Mouse (Mus musculus): Measurements from ENCODE around the gene Arap2. TPM values are rescaled to one million over a fixed set of nuclear protein-coding genes. Genes with fewer than 3 reads are reported as not detected.

The Arap2 gene
- polyA plus RNA-seq, 1 experiment from 2014 or later = 2.8 TPM

DNA sequence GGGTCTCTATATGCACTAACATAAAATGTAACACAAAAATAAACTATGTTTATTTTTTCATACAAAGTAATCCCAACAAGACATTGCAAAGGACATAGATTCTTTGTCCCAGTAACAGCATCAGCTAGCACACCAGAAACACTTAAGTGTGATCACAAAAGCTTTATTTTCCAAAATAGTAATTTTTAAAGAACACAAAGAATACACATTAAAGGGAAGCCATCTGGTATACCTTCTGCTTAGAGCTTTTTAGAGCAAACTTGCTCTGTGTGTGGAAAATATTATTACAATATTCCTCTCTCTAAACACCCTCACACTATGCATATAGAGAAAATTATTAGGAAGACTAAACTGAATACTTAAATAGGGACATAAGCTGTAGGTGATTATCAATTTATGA lies 100.6 kb downstream of the Arap2 start:
- no peak for ATAC-seq
- H3K27me3 ChIP-seq (replicated peaks) = no peaks in the 10 kb centered on the region

DNA sequence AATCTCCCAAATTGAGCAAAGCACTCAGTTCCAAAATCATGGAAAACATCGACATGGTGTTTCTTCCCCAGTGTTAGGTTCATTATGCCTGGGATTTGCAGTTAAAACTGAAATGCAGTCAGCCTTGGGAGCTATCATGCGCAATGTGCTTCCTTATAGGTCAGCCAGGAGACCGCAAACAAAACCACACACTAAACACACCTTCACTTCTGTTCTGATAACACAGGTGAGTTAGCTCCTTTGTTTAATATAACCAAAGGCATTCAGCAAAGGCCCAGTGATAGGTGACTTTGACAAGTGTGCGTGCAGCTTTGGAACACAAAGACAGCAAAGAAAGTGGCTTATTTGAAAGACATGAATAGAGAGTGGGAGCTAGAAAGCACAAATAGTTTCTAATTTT lies 101.1 kb downstream of the Arap2 start:
- WGBS (ENCODE audit: insufficient replicate concordance) = 67% methylated on average over 4 of the region's 4 CpGs

More for the DNA sequence above, 100.6 kb downstream of the Arap2 start:
- Histone ChIP-seq H3K9ac (no peak overlapping the region), H3K27ac (no peak overlapping the region), H3K36me3 (no peaks in the 10 kb centered on the region), H3K4me2 (no peak overlapping the region), H3K9me3 (replicated peaks) (no peaks in the 10 kb centered on the region), H3K4me1 (no peaks in the 10 kb centered on the region), H3K4me3 (no peak overlapping the region)

DNA sequence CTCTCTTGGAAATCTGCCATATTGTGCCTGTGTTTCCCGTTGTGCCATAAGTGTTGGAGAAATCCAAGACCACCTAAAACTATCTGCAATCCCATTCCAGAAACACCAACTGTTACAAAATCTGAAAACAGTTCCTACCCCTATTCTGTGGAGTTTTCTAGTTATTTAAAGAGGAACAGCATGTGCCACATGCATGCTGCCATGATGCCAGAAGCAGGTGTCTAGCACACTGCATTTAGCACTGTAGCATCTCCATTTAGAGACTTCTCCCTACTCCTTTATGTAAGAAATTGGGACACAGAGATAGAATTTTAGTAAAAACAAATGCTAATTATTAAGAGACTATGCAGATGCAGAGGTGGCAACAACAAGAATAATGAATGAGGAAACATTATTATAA lies 102.8 kb downstream of the Arap2 start:
- H3K4me2 ChIP-seq = no peak overlapping the region
- no peak overlapping the region for H3K9ac ChIP-seq
- H3K4me1 ChIP-seq = no peaks in the 10 kb centered on the region
- no peaks in the 10 kb centered on the region for H3K27me3 ChIP-seq (replicated peaks)
- H3K27ac ChIP-seq = no peak overlapping the region
- H3K9me3 ChIP-seq (replicated peaks) = no peaks in the 10 kb centered on the region
- ATAC-seq = no peak
- H3K36me3 ChIP-seq = no peaks in the 10 kb centered on the region
- 62% methylated on average over 1 of the region's 1 CpGs for WGBS (ENCODE audit: insufficient replicate concordance)
- H3K4me3 ChIP-seq = no peak overlapping the region

More for the DNA sequence above, 101.1 kb downstream of the Arap2 start:
- no peak overlapping the region for H3K4me2 ChIP-seq
- no peak for ATAC-seq
- no peaks in the 10 kb centered on the region for H3K27me3 ChIP-seq (replicated peaks)
- no peak overlapping the region for H3K4me3 ChIP-seq
- no peaks in the 10 kb centered on the region for H3K36me3 ChIP-seq
- no peak overlapping the region for H3K9ac ChIP-seq
- H3K27ac ChIP-seq = no peak overlapping the region
- no peaks in the 10 kb centered on the region for H3K9me3 ChIP-seq (replicated peaks)
- no peaks in the 10 kb centered on the region for H3K4me1 ChIP-seq

DNA sequence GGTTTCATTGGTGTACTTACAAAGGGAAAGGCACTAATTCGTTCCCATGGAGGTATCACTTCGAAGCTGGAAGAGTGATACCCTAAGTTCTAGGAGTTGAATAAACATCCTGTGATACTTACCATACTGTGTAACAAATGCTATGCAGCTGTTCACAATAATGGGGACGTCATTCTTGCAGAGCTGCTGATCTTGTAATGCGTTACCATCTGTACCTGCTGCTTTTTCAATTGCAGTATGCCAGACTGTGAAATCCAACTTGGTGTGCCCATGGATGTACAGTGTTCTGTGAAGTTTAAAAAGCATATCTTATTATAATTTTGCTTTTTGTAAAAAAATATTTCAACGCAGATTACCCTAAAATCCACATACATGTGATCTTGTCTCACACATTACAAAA lies 112.0 kb downstream of the Arap2 start:
- ATAC-seq = no peak
- 69% methylated on average over 5 of the region's 5 CpGs for WGBS (ENCODE audit: insufficient replicate concordance)
- no peaks in the 10 kb centered on the region for H3K36me3 ChIP-seq
- no peak overlapping the region for H3K27ac ChIP-seq
- H3K4me1 ChIP-seq = no peaks in the 10 kb centered on the region
- H3K9ac ChIP-seq = no peak overlapping the region
- H3K4me3 ChIP-seq = no peak overlapping the region
- H3K4me2 ChIP-seq = no peak overlapping the region
- H3K9me3 ChIP-seq (replicated peaks) = no peaks in the 10 kb centered on the region
- H3K27me3 ChIP-seq (replicated peaks) = no peaks in the 10 kb centered on the region

DNA sequence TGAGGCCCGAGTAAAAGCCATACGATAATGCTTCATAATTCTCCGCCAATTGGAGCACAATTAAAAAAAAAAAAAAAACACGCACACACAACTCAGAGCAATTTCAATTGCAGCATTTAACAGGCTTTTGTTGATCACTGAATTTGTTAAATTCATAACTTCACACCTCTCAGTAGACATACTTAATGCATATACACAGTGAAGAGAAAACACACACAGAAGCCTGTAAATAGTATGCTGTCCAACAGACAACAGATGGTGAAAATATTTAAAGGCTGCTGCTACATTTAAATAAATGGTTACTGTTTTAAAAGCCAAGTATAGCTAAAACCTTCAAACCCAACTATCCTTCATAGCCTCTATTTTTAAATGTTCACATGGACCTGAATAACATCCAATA lies 123.6 kb downstream of the Arap2 start:
- WGBS (ENCODE audit: insufficient replicate concordance) = 86% methylated on average over 4 of the region's 4 CpGs
- Histone ChIP-seq H3K9ac (no peak overlapping the region), H3K27ac (no peak overlapping the region), H3K4me2 (no peak overlapping the region), H3K9me3 (replicated peaks) (no peaks in the 10 kb centered on the region), H3K4me1 (no peaks in the 10 kb centered on the region), H3K36me3 (no peaks in the 10 kb centered on the region), H3K27me3 (replicated peaks) (no peaks in the 10 kb centered on the region), H3K4me3 (no peak overlapping the region)
- no peak for ATAC-seq

DNA sequence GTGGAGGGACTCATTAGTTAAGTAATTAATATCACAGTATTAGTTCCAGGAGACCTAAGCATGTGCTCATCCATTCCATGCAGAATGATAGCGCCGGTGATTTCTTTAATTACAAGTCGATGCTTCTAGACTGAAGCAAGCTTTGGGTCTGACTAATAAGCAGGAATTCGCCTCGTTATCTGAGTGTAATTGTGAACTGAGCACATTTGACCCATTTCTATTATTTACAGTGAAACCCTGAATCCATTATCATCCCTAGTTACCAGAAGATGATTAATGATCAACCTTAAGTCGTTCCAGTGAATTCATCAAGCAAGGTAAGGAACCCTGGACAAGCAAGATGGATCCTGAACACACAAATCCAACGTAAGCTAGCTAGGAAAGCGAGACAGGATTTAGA lies 125.5 kb downstream of the Arap2 start:
- no peak for ATAC-seq
- WGBS (ENCODE audit: insufficient replicate concordance) = 70% methylated on average over 8 of the region's 8 CpGs
- Histone ChIP-seq H3K9ac (no peak overlapping the region), H3K36me3 (no peaks in the 10 kb centered on the region), H3K27ac (no peak overlapping the region), H3K4me3 (no peak overlapping the region), H3K4me2 (no peak overlapping the region), H3K4me1 (no peaks in the 10 kb centered on the region), H3K9me3 (replicated peaks) (no peaks in the 10 kb centered on the region), H3K27me3 (replicated peaks) (no peaks in the 10 kb centered on the region)

DNA sequence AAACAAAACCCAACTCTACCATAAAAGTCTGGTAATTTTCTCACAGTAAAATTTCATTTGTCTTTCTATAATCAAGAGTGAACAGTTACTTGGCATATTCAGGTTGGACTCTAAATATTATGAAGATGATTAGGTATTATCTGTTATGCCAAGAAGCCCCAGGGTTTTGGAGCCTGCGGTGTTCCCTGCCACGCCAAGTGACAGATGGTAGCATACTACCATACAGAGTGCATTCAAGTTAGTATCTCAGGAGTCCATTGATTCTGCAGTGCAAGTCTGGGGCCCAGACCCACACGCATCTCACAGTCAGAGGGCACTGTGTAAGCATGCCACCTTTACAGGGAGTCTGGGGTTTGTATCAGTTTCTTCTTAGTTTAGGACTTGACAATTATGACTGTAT lies 129.6 kb downstream of the Arap2 start:
- WGBS (ENCODE audit: insufficient replicate concordance) = 82% methylated on average over 3 of the region's 3 CpGs
- Histone ChIP-seq H3K4me2 (no peak overlapping the region), H3K4me3 (no peak overlapping the region), H3K36me3 (no peaks in the 10 kb centered on the region), H3K9me3 (replicated peaks) (no peaks in the 10 kb centered on the region), H3K27ac (no peak overlapping the region), H3K27me3 (replicated peaks) (no peaks in the 10 kb centered on the region), H3K9ac (no peak overlapping the region), H3K4me1 (no peaks in the 10 kb centered on the region)
- ATAC-seq = no peak

DNA sequence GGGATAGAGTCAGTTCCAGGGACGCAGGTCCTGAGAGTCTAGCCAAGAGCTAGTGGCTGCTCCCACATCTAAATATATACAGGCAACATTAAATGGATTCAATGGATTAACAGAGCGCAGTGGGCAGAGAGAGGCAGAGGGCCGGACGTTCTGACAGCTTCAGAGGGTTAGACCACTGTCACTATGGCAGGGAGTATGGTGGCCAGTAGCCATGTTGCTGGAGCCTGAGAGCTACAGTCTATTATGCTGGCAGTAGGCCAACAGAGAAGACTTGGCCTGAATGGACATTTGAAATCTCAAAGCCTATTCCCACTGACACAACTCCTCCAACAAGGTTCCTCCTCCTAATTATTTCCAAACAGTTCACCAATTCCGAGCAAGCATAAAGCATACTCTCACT lies 137.1 kb downstream of the Arap2 start:
- 75% methylated on average over 5 of the region's 5 CpGs for WGBS (ENCODE audit: insufficient replicate concordance)
- no peaks in the 10 kb centered on the region for H3K4me1 ChIP-seq
- no peak overlapping the region for H3K9ac ChIP-seq
- no peak overlapping the region for H3K27ac ChIP-seq
- H3K9me3 ChIP-seq (replicated peaks) = no peaks in the 10 kb centered on the region
- no peak overlapping the region for H3K4me3 ChIP-seq
- H3K27me3 ChIP-seq (replicated peaks) = no peaks in the 10 kb centered on the region
- no peaks in the 10 kb centered on the region for H3K36me3 ChIP-seq
- no peak for ATAC-seq
- no peak overlapping the region for H3K4me2 ChIP-seq

DNA sequence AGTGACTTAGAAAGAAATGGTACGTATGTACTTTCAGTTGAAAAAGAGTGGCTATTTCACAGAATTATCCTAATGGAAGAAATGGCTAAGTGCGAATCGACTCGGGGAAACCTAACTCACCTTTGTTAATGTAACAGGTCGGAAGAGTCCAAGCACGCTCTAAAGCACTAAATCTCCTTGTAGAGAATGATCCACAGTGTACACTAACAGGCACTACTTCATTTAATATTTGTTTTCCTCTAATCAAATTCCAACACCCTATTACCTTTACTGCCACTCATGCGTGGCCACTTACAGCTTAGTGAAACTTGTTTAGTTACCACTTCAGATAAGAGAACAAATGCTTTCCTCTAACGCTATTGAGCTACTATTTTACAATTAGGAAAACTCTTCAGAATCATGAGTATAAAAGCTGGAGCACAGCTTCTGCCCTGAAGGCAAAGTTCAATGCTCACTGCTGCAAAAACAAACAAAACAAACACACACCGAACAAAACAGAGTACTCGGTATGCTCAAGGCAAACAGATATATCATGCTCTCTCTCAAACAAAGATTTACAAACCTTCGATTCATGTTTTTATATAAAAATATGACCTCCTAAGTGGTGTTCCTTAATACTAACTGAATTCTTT lies 143.0 kb downstream of the Arap2 start:
- H3K9ac ChIP-seq = no peak overlapping the region
- WGBS (ENCODE audit: insufficient replicate concordance) = 78% methylated on average over 11 of the region's 11 CpGs
- H3K4me2 ChIP-seq = no peak overlapping the region
- H3K4me1 ChIP-seq = no peaks in the 10 kb centered on the region
- no peaks in the 10 kb centered on the region for H3K36me3 ChIP-seq
- H3K9me3 ChIP-seq (replicated peaks) = no peaks in the 10 kb centered on the region
- H3K4me3 ChIP-seq = no peak overlapping the region
- H3K27ac ChIP-seq = no peak overlapping the region
- no peak for ATAC-seq
- no peaks in the 10 kb centered on the region for H3K27me3 ChIP-seq (replicated peaks)

DNA sequence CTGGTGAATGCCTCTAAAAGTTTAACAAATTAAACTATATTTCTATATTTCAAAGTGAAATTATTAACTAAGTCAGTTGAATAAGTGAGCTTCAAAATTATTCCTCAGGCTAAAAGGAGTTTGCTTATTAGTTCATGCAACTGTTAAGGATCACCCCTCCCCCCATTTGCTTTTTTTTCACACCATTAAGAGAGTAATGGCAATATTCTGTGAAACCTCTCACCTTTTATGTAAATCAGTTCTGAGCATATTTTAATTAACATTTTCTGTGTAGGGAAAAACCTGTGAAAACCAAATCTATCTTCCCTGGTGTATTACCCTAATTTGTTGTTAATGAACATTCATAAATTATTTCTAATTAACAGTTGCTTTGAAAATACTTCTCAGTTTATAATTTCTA lies 147.7 kb downstream of the Arap2 start:
- ATAC-seq = no peak
- Histone ChIP-seq H3K4me3 (no peak overlapping the region), H3K27ac (no peak overlapping the region), H3K4me1 (no peaks in the 10 kb centered on the region), H3K9ac (no peak overlapping the region), H3K27me3 (replicated peaks) (no peaks in the 10 kb centered on the region), H3K4me2 (no peak overlapping the region), H3K36me3 (no peaks in the 10 kb centered on the region), H3K9me3 (replicated peaks) (no peaks in the 10 kb centered on the region)

DNA sequence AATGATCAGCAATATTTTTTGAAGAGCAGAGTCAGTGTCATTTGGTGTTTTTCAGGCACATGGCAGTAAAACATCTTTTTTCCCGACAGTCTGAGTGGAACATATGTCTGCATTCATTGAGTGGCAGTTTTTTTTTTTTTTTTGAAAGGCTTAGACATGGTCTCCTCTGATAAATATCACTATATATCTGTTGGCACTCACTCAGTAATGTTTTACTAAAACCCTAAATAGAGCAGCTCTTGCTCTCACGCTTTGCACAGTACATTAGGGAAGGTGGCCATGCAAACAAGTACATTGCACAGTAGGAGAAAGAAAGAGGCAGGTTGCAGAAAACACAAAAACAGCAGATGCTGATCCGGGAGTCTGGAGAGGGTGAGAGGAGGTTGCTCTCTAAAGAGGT lies 154.0 kb downstream of the Arap2 start:
- Histone ChIP-seq H3K36me3 (no peaks in the 10 kb centered on the region), H3K27ac (no peak overlapping the region), H3K4me3 (no peak overlapping the region), H3K9ac (no peak overlapping the region), H3K4me1 (no peaks in the 10 kb centered on the region), H3K27me3 (replicated peaks) (no peaks in the 10 kb centered on the region), H3K4me2 (no peak overlapping the region), H3K9me3 (replicated peaks) (no peaks in the 10 kb centered on the region)
- 67% methylated on average over 3 of the region's 3 CpGs for WGBS (ENCODE audit: insufficient replicate concordance)
- no peak for ATAC-seq

DNA sequence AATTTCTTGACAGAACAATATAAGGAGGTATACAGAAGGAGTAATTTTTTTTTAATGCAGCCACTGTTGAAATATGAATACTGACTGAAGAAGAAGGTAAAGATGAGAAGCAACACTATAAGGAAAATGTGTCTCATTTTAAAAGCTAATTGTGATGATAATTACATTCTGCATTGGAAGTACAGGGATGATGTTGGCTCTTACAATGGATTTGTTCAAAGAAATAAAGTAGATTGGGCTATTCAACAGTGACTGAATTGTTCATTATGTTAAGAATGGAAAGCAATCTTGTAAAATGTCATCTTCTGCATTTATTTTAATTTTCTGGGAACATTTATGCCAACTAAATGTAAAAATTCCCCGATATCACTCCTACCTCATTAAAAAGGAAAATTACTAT lies 178.6 kb downstream of the Arap2 start:
- Histone ChIP-seq H3K27ac (no peak overlapping the region), H3K4me1 (no peaks in the 10 kb centered on the region), H3K36me3 (no peaks in the 10 kb centered on the region), H3K9ac (no peak overlapping the region), H3K4me3 (no peak overlapping the region), H3K27me3 (replicated peaks) (no peaks in the 10 kb centered on the region), H3K4me2 (no peak overlapping the region), H3K9me3 (replicated peaks) (no peaks in the 10 kb centered on the region)
- ATAC-seq = no peak
- WGBS (ENCODE audit: insufficient replicate concordance) = 70% methylated on average over 1 of the region's 1 CpGs

DNA sequence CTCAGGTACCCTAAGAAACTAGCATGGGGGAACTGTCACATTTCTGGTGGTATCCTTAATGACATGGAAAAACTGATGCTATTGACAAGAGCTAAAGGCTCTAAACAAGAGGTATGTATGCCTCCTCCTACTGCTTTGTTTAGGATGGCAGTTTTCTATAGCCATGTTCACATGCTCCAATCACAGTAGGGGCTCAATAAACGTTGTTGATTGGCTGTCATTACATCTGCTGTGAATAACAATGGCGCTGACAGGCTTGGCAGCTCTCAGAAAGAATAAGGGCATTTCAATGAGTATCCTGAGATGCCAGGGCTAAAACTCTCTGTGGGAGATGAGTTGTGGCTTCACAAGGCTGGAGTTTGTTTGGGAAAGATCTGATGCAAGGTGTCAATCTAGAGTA lies 183.3 kb downstream of the Arap2 start:
- WGBS (ENCODE audit: insufficient replicate concordance) = 25% methylated on average over 2 of the region's 2 CpGs

More for the DNA sequence above, 183.3 kb downstream of the Arap2 start:
- Histone ChIP-seq H3K36me3 (no peaks in the 10 kb centered on the region), H3K4me3 (no peak overlapping the region), H3K4me2 (no peak overlapping the region), H3K27me3 (replicated peaks) (no peaks in the 10 kb centered on the region), H3K9ac (no peak overlapping the region), H3K4me1 (no peaks in the 10 kb centered on the region), H3K9me3 (replicated peaks) (no peaks in the 10 kb centered on the region), H3K27ac (no peak overlapping the region)
- no peak for ATAC-seq

Data from liver, embryonic 12.5 days (tissue).